In the genomic region with DNA sequence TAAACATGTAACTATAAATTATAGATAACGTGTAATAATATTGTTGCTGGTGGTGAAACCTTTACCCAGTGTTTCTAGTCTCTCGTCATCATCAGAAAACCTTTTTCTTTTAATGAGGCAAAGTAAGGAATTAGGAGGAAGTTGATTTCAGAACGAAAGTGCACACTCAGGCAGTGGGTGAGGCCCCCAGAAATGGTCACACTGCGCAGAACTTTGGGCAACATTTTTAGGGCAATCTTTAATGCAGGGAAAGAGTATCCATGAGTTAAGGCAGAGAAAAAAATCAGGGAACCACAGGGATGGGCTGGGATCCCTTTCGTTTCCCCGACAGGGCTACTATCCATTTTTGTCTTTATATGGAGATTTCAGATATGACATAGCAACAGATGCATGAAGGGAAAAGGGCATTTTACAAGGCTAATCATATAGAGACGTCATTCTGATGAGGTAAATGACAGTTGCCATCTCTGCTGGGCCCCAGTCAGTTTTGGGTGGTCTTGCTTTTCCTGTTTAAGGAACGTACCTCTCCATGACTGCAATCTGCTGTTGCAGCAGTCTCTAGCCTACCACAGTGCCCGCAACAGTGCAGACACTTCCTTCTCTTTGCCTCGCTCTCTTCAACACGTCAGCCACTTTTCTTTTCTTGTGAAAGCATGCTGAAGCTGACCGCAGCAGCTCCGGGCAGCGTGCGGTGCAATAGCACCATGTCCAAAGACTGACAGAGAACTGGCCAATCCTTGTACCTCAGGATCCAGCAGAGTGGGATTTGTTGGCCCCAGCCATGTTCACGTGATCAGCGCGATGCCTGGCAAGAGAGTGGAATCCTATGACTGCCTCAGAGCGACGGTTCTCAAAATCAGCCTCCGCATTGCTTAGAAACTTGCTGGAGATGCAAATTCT, we compare ENCODE assay signal across 8 mouse cellular contexts. TPM values are rescaled to one million over a fixed set of nuclear protein-coding genes. Genes with fewer than 3 reads are reported as not detected.
DNase-seq lines count a peak whose midpoint lies in the region; TF ChIP-seq lines count a peak whose summit lies in the region.

No protein-coding gene starts in this region.

- H3K27ac ChIP-seq in left cerebral cortex, adult 2 months: peak overlapping the region; percentile 73

- H3K4me3 ChIP-seq in left cerebral cortex, adult 2 months: peak overlapping the region; percentile 43

- peak; percentile 14 to 22 for DNase-seq in cerebellum, adult 18-20 months
- DNase-seq in cerebellum, adult 11 months: no peak
- DNase-seq in R1 (ENCODE audit: low read depth, low spot score): peak; percentile 39
- peak; percentile 19 for DNase-seq in forelimb bud, embryonic 11.5 days (ENCODE audit: low read depth, low spot score)
- peak; percentile 58 for DNase-seq in heart, postnatal 4 days
- peak; percentile 49 to 63 for DNase-seq in left cerebral cortex, adult 2 months (ENCODE audit: extremely low spot score in 1 of 2, low spot score in 2 of 2)
- DNase-seq in lung, postnatal 36 days: peak; percentile 68
- peak; percentile 61 to 77 for DNase-seq in right cerebral cortex, postnatal 36 days (ENCODE audit: low spot score in 2 of 2)

- no peak for TF ChIP-seq CTCF in left cerebral cortex, adult 2 months (IDR thresholded peaks at IDR 0.05)

- intact Hi-C loops in left cerebral cortex, adult 2 months (cut with DNase I): loop anchor here (2.0 kb wide), 1 partner anchor 35 kb away; no protein-coding TSS in a partner anchor

RNA-seq across cellular contexts. Expression of a gene that starts 20.7 kb away (rescaled TPM):
- under 1 TPM; 0.36 to 0.56 TPM for total RNA-seq in heart, postnatal 4 days (2021)
- total RNA-seq in left cerebral cortex, adult 2 months (2021): under 1 TPM in 1 of 2 experiments, not detected in 1; 0.36 TPM

RNA-seq across cellular contexts. Expression of a gene that starts 21.7 kb away (rescaled TPM):
- total RNA-seq in heart, postnatal 4 days (2021): 1 to 10 TPM; 1.3 TPM
- total RNA-seq in left cerebral cortex, adult 2 months (2021): 1 to 10 TPM; 4.7 to 5.0 TPM
